Mouse (Mus musculus): ENCODE measurements at regions not wholly inside any gene's neighbourhood (a gene's known extent, or its start where the extent isn't known, plus 50 kb on each side); places are given as distances from the start of the nearest gene placed in this dataset.
"Not testable (repeated sequence)": the region's sequence is repeated elsewhere in the genome, so short reads cannot be mapped to it uniquely, and the experiment has no call there.

GRCm38 (mm10) chr2:67107274-67107673, 306.3 kb upstream of the Gm21830 start:
- intact Hi-C loops (cut with DNase I), result no loop called here
- no peak for DNase-seq

- DNase-seq, result peak in 1 of 2 experiments; percentile 1
- intact Hi-C loops (cut with DNase I), result not testable (repeated sequence)
These were observed 304.7 kb upstream of the Scn7a start for GRCm38 (mm10) chr2:67089418-67089817.

- intact Hi-C loops (cut with DNase I), result no loop called here
- no peak for DNase-seq
These were observed 284.2 kb upstream of the Scn7a start for GRCm38 (mm10) chr2:67068944-67069343.

All from heart, postnatal 10 days (tissue).